Comparison of ENCODE assay signal across 16 mouse cellular contexts in genomic region chr8:8622031-8622430, GRCm38 (mm10). TPM values are rescaled to one million over a fixed set of nuclear protein-coding genes. Genes with fewer than 3 reads are reported as not detected.
DNase-seq lines count a peak whose midpoint lies in the region; ATAC-seq lines count a peak whose summit lies in the region.
"Had no signal": no experiment of that assay in that cellular context is flagged by ENCODE, and none has a peak within 500 bp of the region (broad histone marks: within the 10 kb centered on the region; RNA-seq: fewer than 3 reads in every experiment).

No protein-coding gene starts in this region.

- ATAC-seq in frontal cortex, adult (ENCODE audit: low TSS enrichment) = peak; percentile 28; the same call in 1 of the 2 replicates
- 0 out of 2 replicates have a peak, but pooled peaks have one; percentile 26 for ATAC-seq in midbrain, embryonic 16.5 days
- peak; percentile 60 for ATAC-seq in forebrain, embryonic 15.5 days (replicated peaks)

- no peak for DNase-seq in frontal cortex, adult 2 months (ENCODE audit: extremely low spot score in 1 of 2, low spot score in 1 of 2)
- no peak for DNase-seq in midbrain, embryonic 10.5 days (ENCODE audit: low spot score)
- peak; percentile 75 to 82 for DNase-seq in cerebellum, postnatal 10 days
- DNase-seq in urinary bladder, postnatal 14 days (ENCODE audit: low spot score) = no peak
- DNase-seq: heart, postnatal 4 days; kidney, adult 11 months; kidney, postnatal 25 days; lung, embryonic 14.5 days; right cerebral cortex, adult 18-20 months had no signal

- WGBS in midbrain, embryonic 16.5 days = 80% methylated on average over 12 of the region's 12 CpGs
- WGBS in midbrain, embryonic 10.5 days = 95% methylated on average over 12 of the region's 12 CpGs
- WGBS in forebrain, embryonic 15.5 days = 46% methylated on average over 12 of the region's 12 CpGs

- no peaks in the 10 kb centered on the region for H3K9me3 ChIP-seq in midbrain, embryonic 16.5 days (replicated peaks; ENCODE audit: control insufficient read depth, low read length, poor library complexity, severe bottlenecking)
- H3K9me3 ChIP-seq in midbrain, embryonic 10.5 days (replicated peaks) = no peaks in the 10 kb centered on the region; the same call in 1 of the 2 replicates
- no peaks in the 10 kb centered on the region for H3K9me3 ChIP-seq in forebrain, embryonic 15.5 days
- H3K9me3 ChIP-seq: heart, embryonic 13.5 days; neural tube, embryonic 15.5 days had no signal

- peaks cover 12% of the 10 kb centered on the region for H3K4me1 ChIP-seq in midbrain, embryonic 16.5 days (ENCODE audit: control insufficient read depth, insufficient read depth, low read length)
- peaks cover 37% of the 10 kb centered on the region for H3K4me1 ChIP-seq in midbrain, embryonic 10.5 days
- H3K4me1 ChIP-seq in forebrain, embryonic 15.5 days = peaks cover 73% of the 10 kb centered on the region

- peaks cover 2% of the 10 kb centered on the region; the same call in 1 of the 2 replicates for H3K27me3 ChIP-seq in midbrain, embryonic 16.5 days (ENCODE audit: control insufficient read depth, insufficient read depth, low read depth, low read length)
- peaks cover 52% of the 10 kb centered on the region for H3K27me3 ChIP-seq in midbrain, embryonic 10.5 days (ENCODE audit: low read depth, poor library complexity, severe bottlenecking)
- no peaks in the 10 kb centered on the region for H3K27me3 ChIP-seq in forebrain, embryonic 15.5 days
- H3K27me3 ChIP-seq: heart, embryonic 13.5 days; neural tube, embryonic 15.5 days had no signal

- no peak overlapping the region for H3K9ac ChIP-seq in midbrain, embryonic 16.5 days (ENCODE audit: low read depth, low read length)
- no peak overlapping the region for H3K9ac ChIP-seq in forebrain, embryonic 15.5 days (replicated peaks)
- H3K9ac ChIP-seq: heart, embryonic 13.5 days; lung, embryonic 14.5 days; neural tube, embryonic 15.5 days had no signal

- no peak overlapping the region for H3K4me3 ChIP-seq in midbrain, embryonic 16.5 days (ENCODE audit: low read depth, low read length)
- no peak overlapping the region for H3K4me3 ChIP-seq in midbrain, embryonic 10.5 days
- no peak overlapping the region for H3K4me3 ChIP-seq in forebrain, embryonic 15.5 days
- H3K4me3 ChIP-seq: heart, embryonic 13.5 days; neural tube, embryonic 15.5 days had no signal

- H3K4me2 ChIP-seq in midbrain, embryonic 16.5 days (ENCODE audit: low read length) = no peak overlapping the region
- peak overlapping the region; percentile 8; the same call in 1 of the 2 replicates for H3K4me2 ChIP-seq in forebrain, embryonic 15.5 days (replicated peaks)
- H3K4me2 ChIP-seq: heart, embryonic 13.5 days; liver, embryonic 11.5 days; lung, embryonic 14.5 days; neural tube, embryonic 15.5 days had no signal

- H3K36me3 ChIP-seq in midbrain, embryonic 16.5 days (ENCODE audit: control insufficient read depth, insufficient read depth, low read length) = peaks cover 12% of the 10 kb centered on the region
- H3K36me3 ChIP-seq in midbrain, embryonic 10.5 days = peaks cover 59% of the 10 kb centered on the region
- peaks cover 25% of the 10 kb centered on the region for H3K36me3 ChIP-seq in forebrain, embryonic 15.5 days

- no peak overlapping the region for H3K27ac ChIP-seq in midbrain, embryonic 16.5 days (ENCODE audit: low read length)
- H3K27ac ChIP-seq in midbrain, embryonic 10.5 days (replicated peaks) = no peak overlapping the region
- H3K27ac ChIP-seq in forebrain, embryonic 15.5 days (replicated peaks) = peak overlapping the region; percentile 89
- H3K27ac ChIP-seq: heart, embryonic 13.5 days; macrophage; neural tube, embryonic 15.5 days had no signal

RNA-seq across cellular contexts. Expression of gene Efnb2, which starts 39.0 kb away (rescaled TPM):
- 26.4 and 41.4 TPM in 2 replicates for polyA plus RNA-seq in frontal cortex, adult 2 months (2012; rRNA removed)
- polyA plus RNA-seq in midbrain, embryonic 16.5 days (2015; fragmentation: Nextera tagmentation; extraction: Ambion mirVana) = 10.0 and 10.8 TPM in 2 replicates
- 14.7 and 15.8 TPM in 2 replicates for polyA plus RNA-seq in midbrain, embryonic 10.5 days (2016; fragmentation: Nextera tagmentation; extraction: Ambion mirVana)
- 65.3 and 66.4 TPM in 2 replicates for polyA plus RNA-seq in forebrain, embryonic 15.5 days (2015; fragmentation: Nextera tagmentation; extraction: Ambion mirVana)

Comparison
In these comparisons a context has a peak if more than half of its experiments do, and no peak if none do; other contexts are left out.
1. DNase-seq: peak in cerebellum, postnatal 10 days (2 of 2); none in frontal cortex, adult 2 months (0 of 2), midbrain, embryonic 10.5 days (single experiment) and urinary bladder, postnatal 14 days (single experiment).
2. Peak in every context shown above with its lines, with median percentiles within 50 percentile points of each other: ATAC-seq.